Mouse (Mus musculus) neural tube, embryonic 14.5 days (tissue): ENCODE results near the gene Gm12169. TPM values are rescaled to one million over a fixed set of nuclear protein-coding genes. Genes with fewer than 3 reads are reported as not detected.

Experiments used
- ATAC-seq: fragments of 200-750 bp; cut with Nextera tagmentation; 2 replicates; pipeline ENCODE4 v1.8.0; 2017; ENCODE audit warnings: low read depth, mild to moderate bottlenecking, moderate TSS enrichment, moderate library complexity
- H3K27ac ChIP-seq: fragments of 300-500 bp; sonication (generic); 2 replicates; pipeline ENCODE4 v1.5.1; 2014; ENCODE audit warnings: low read depth, mild to moderate bottlenecking, control low read depth, low read length, moderate library complexity, mixed read lengths
- H3K27me3 ChIP-seq: fragments of 300-500 bp; sonication (generic); 2 replicates; pipeline ENCODE4 v1.6.1; 2014; ENCODE audit warnings: low read length; ENCODE audit not compliant: control insufficient read depth, insufficient read depth
- H3K36me3 ChIP-seq: fragments of 300-500 bp; sonication (generic); 2 replicates; pipeline ENCODE4 v1.6.1; 2014; ENCODE audit warnings: low read length, mixed read lengths; ENCODE audit not compliant: control insufficient read depth, insufficient read depth
- H3K4me1 ChIP-seq: fragments of 300-500 bp; sonication (generic); 2 replicates; pipeline ENCODE4 v1.6.1; 2014; ENCODE audit warnings: low read length; ENCODE audit not compliant: control insufficient read depth, insufficient read depth
- H3K4me2 ChIP-seq: fragments of 300-500 bp; sonication (generic); 2 replicates; pipeline ENCODE4 v1.6.1; 2014; ENCODE audit warnings: mild to moderate bottlenecking, low read depth, low read length, control low read depth
- H3K4me3 ChIP-seq: fragments of 300-500 bp; sonication (generic); 2 replicates; pipeline ENCODE4 v1.5.1; 2014; ENCODE audit warnings: low read depth, low read length, control low read depth, mixed read lengths
- H3K9ac ChIP-seq: fragments of 300-500 bp; sonication (generic); replicated peaks from 2 replicates; pipeline ENCODE4 v1.6.1; 2014; ENCODE audit warnings: low read depth, mild to moderate bottlenecking, control low read depth, low read length, mixed read lengths
- H3K9me3 ChIP-seq: fragments of 300-500 bp; sonication (generic); 2 replicates; pipeline ENCODE4 v1.6.1; 2016; ENCODE audit warnings: low read length; ENCODE audit not compliant: control insufficient read depth
- whole genome bisulfite sequencing: fragments of 180-500 bp; shearing (Covaris S2); extraction: QIAGEN DNeasy Blood & Tissue Kit; methylation state at CpG from one replicate; pipeline ENCODE4 v1.1.7; 2014; 5-methylcytosine and 5-hydroxymethylcytosine counted together
- polyA plus RNA-seq: library from polyadenylated mRNA; unstranded; fragments of >200 nt; fragmentation: Nextera tagmentation; extraction: Ambion mirVana; gene quantifications from 2 replicates; pipeline ENCODE4 v1.2.1, GENCODE M21; 2014

The Gm12169 gene
- polyA plus RNA-seq, 1 experiment from 2014 or later: not detected

DNA sequence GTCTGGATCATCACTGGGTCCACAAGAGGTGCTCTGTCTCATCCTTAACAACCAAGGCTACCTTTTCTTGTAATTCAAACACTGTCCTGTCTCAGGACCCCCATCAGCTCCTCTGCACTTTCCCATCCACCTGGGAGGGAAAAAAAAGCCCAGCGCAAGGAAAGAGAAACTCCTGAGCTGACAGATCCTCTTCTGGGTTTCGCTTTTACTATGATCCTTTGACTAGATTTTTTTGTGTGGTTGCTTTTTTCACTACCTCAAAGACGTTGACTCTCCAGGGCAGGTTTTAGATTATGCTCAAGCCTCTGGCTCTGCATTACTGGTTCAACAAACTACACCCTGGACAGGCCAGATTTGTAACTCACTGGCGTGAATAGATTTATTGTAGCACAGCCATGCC lies 6.1 kb downstream of the Gm12169 start:
- H3K4me2 ChIP-seq: no peak overlapping the region
- H3K36me3 ChIP-seq: no peaks in the 10 kb centered on the region
- no peaks in the 10 kb centered on the region for H3K4me1 ChIP-seq
- H3K9me3 ChIP-seq: no peaks in the 10 kb centered on the region
- H3K9ac ChIP-seq: no peak overlapping the region
- 82% methylated on average over 4 of the region's 4 CpGs for WGBS
- H3K27me3 ChIP-seq: no peaks in the 10 kb centered on the region
- H3K27ac ChIP-seq: no peak overlapping the region
- no peak overlapping the region for H3K4me3 ChIP-seq
- no peak for ATAC-seq

GRCm38 (mm10) chr11:46536978-46537377 lies 13.0 kb downstream of the Gm12169 start:
- 59% methylated on average over 4 of the region's 4 CpGs for WGBS
- H3K4me1 ChIP-seq: no peaks in the 10 kb centered on the region

GRCm38 (mm10) chr11:46543530-46543929 lies 19.5 kb downstream of the Gm12169 start:
- Histone ChIP-seq H3K9me3 (no peaks in the 10 kb centered on the region), H3K9ac (no peak overlapping the region), H3K27me3 (no peaks in the 10 kb centered on the region), H3K36me3 (no peaks in the 10 kb centered on the region), H3K27ac (no peak overlapping the region), H3K4me1 (no peaks in the 10 kb centered on the region), H3K4me3 (no peak overlapping the region), H3K4me2 (no peak overlapping the region)
- whole genome bisulfite sequencing: 92% methylated on average over 2 of the region's 2 CpGs
- ATAC-seq: no peak

More at GRCm38 (mm10) chr11:46536978-46537377, 13.0 kb downstream of the Gm12169 start:
- no peaks in the 10 kb centered on the region for H3K27me3 ChIP-seq
- ATAC-seq: no peak
- H3K4me2 ChIP-seq: no peak overlapping the region
- no peak overlapping the region for H3K9ac ChIP-seq
- H3K27ac ChIP-seq: no peak overlapping the region
- H3K4me3 ChIP-seq: no peak overlapping the region
- no peaks in the 10 kb centered on the region for H3K36me3 ChIP-seq
- H3K9me3 ChIP-seq: no peaks in the 10 kb centered on the region

DNA sequence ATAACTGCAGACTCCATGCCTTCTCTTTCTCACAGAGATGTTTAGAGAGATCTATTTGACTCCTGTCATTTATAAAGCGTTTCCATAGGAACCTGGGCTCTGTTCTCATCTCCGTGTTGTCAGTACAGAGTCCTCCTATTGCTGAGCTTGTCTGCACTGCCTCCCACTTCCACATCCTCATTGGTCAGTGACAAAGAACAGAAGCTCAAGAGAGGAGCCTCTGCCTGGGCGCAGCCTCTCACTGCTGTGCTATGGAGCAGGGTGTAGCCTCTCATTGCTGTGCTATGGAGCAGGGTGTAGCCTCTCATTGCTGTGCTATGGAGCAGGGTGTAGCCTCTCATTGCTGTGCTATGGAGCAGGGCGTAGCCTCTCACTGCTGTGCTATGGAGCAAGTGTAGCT lies 25.7 kb downstream of the Gm12169 start:
- no peaks in the 10 kb centered on the region for H3K9me3 ChIP-seq
- no peak overlapping the region for H3K9ac ChIP-seq
- H3K4me2 ChIP-seq: no peak overlapping the region
- ATAC-seq: no peak
- no peak overlapping the region for H3K4me3 ChIP-seq
- no peaks in the 10 kb centered on the region for H3K4me1 ChIP-seq
- no peak overlapping the region for H3K27ac ChIP-seq
- no peaks in the 10 kb centered on the region for H3K27me3 ChIP-seq
- no peaks in the 10 kb centered on the region for H3K36me3 ChIP-seq
- WGBS: 79% methylated on average over 4 of the region's 4 CpGs

GRCm38 (mm10) chr11:46552741-46553140 lies 28.7 kb downstream of the Gm12169 start:
- no peak overlapping the region for H3K9ac ChIP-seq
- H3K4me2 ChIP-seq: no peak overlapping the region
- no peak for ATAC-seq
- H3K4me1 ChIP-seq: no peaks in the 10 kb centered on the region
- H3K4me3 ChIP-seq: no peak overlapping the region
- H3K27ac ChIP-seq: no peak overlapping the region
- H3K27me3 ChIP-seq: no peaks in the 10 kb centered on the region
- 93% methylated on average over 3 of the region's 3 CpGs for WGBS
- no peaks in the 10 kb centered on the region for H3K9me3 ChIP-seq
- H3K36me3 ChIP-seq: no peaks in the 10 kb centered on the region

- Histone ChIP-seq H3K9me3 (no peaks in the 10 kb centered on the region), H3K4me1 (no peaks in the 10 kb centered on the region), H3K36me3 (no peaks in the 10 kb centered on the region), H3K4me3 (no peak overlapping the region), H3K27me3 (no peaks in the 10 kb centered on the region), H3K4me2 (no peak overlapping the region), H3K9ac (no peak overlapping the region), H3K27ac (no peak overlapping the region)
- ATAC-seq: no peak
- 77% methylated on average over 4 of the region's 4 CpGs for WGBS
These were observed 37.1 kb downstream of the Gm12169 start for GRCm38 (mm10) chr11:46561096-46561495.

DNA sequence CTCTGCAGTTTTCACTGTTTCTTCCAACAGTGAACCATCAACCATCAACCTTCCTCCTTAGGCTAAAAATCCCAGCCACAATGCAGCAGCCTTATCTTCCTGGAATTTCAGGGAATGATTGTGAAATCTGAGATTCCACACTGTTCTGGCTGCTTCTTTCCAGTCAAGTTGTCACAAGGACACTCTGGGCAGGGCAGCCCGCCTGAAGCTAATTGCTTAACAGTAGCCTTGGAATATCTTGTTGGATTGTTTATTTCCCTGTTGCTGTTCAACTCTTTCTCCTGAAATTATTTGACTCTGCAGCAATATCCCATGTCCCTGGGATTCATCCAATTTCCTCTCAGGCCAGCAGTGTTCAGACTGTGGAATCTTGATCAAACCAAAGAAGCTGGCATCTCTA lies 40.7 kb downstream of the Gm12169 start:
- Histone ChIP-seq H3K27ac (no peak overlapping the region), H3K9me3 (no peaks in the 10 kb centered on the region), H3K4me3 (no peak overlapping the region), H3K27me3 (no peaks in the 10 kb centered on the region), H3K36me3 (no peaks in the 10 kb centered on the region), H3K4me1 (no peaks in the 10 kb centered on the region), H3K4me2 (no peak overlapping the region), H3K9ac (no peak overlapping the region)
- no peak for ATAC-seq
- 88% methylated on average over 1 of the region's 1 CpGs for WGBS

DNA sequence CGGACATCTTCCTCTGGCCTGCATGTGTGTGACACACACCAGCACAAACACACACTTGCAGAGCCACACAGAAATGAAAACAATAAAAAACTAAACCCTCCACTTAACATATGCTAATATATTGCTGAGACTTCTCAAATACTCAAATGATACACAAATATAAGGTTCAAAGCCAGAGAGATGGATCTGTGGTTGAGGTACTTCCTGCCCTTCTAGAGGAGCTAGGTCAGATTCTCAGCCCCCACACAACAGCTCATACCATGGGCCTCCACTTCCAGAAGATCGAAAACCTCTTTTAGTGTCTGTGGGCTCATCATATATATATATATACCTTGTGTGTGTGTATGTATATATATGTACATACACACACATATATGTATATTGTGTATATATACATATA lies 42.0 kb downstream of the Gm12169 start:
- Histone ChIP-seq H3K36me3 (no peaks in the 10 kb centered on the region), H3K9me3 (no peaks in the 10 kb centered on the region), H3K27me3 (no peaks in the 10 kb centered on the region), H3K4me2 (no peak overlapping the region), H3K4me3 (no peak overlapping the region), H3K4me1 (no peaks in the 10 kb centered on the region), H3K9ac (no peak overlapping the region), H3K27ac (no peak overlapping the region)
- ATAC-seq: no peak
- WGBS: 97% methylated on average over 2 of the region's 2 CpGs

GRCm38 (mm10) chr11:46569107-46569506 lies 45.1 kb downstream of the Gm12169 start:
- 74% methylated on average over 1 of the region's 1 CpGs for WGBS

GRCm38 (mm10) chr11:46571327-46571726 lies 47.3 kb downstream of the Gm12169 start, which contains the start of gene BC053393:
TSS of gene BC053393 (plus strand) at chr11:46571536.
- Histone ChIP-seq H3K27me3 (no peaks in the 10 kb centered on the region), H3K9me3 (no peaks in the 10 kb centered on the region), H3K36me3 (no peaks in the 10 kb centered on the region), H3K9ac (no peak within 1 kb of the TSS), H3K27ac (no peak within 1 kb of the TSS), H3K4me3 (no peak within 1 kb of the TSS), H3K4me1 (no peaks in the 10 kb centered on the region), H3K4me2 (no peak within 1 kb of the TSS)
- ATAC-seq: no peak
- WGBS: 91% methylated on average over 1 of the region's 1 CpGs

More at GRCm38 (mm10) chr11:46569107-46569506, 45.1 kb downstream of the Gm12169 start:
- Histone ChIP-seq H3K4me2 (no peak overlapping the region), H3K9me3 (no peaks in the 10 kb centered on the region), H3K4me1 (no peaks in the 10 kb centered on the region), H3K36me3 (no peaks in the 10 kb centered on the region), H3K4me3 (no peak overlapping the region), H3K9ac (no peak overlapping the region), H3K27me3 (no peaks in the 10 kb centered on the region), H3K27ac (no peak overlapping the region)
- ATAC-seq: no peak
